Mouse (Mus musculus) liver, embryonic 14.5 days (tissue): ENCODE measurements at regions not wholly inside any gene's neighbourhood (a gene's known extent, or its start where the extent isn't known, plus 50 kb on each side); places are given as distances from the start of the nearest gene placed in this dataset.

ENCODE experiments used
- ATAC-seq: fragments of 200-750 bp; cut with Nextera tagmentation; 2 replicates; pipeline ENCODE4 v1.8.0; 2017; ENCODE audit warnings: moderate number of reproducible peaks, mild to moderate bottlenecking, moderate library complexity; ENCODE audit not compliant: insufficient read depth
- DNase-seq, 3 experiments: peaks; one replicate each; pipeline ENCODE4 v3.0.0-alpha.2; 2012 to 2013; ENCODE audit warnings: low read depth in 3 of 3, low spot score in 3 of 3
- H3K27ac ChIP-seq: fragments of 300-500 bp; sonication (generic); 2 replicates; pipeline ENCODE4 v1.5.1; 2014; ENCODE audit warnings: moderate library complexity, mild to moderate bottlenecking, control low read depth, inconsistent platforms
- H3K27me3 ChIP-seq: fragments of 300-500 bp; sonication (generic); 2 replicates; pipeline ENCODE4 v1.6.1; 2014; ENCODE audit warnings: mild to moderate bottlenecking, low read length, moderate library complexity; ENCODE audit not compliant: control insufficient read depth, insufficient read depth
- H3K36me3 ChIP-seq: fragments of 300-500 bp; sonication (generic); replicated peaks from 2 replicates; pipeline ENCODE4 v1.6.1; 2014; ENCODE audit warnings: low read depth; ENCODE audit not compliant: control insufficient read depth, insufficient read depth
- H3K4me1 ChIP-seq, 2 experiments: fragments of 200-500 bp in 1 of 2; fragments of 300-500 bp in 1 of 2; sonication (generic) in 1 of 2; replicated peaks; 2 replicates each; pipeline ENCODE4 v1.6.1; 2012 to 2014; ENCODE audit warnings: antibody characterized with exemption in 1 of 2, inconsistent platforms in 1 of 2, low read length in 1 of 2; ENCODE audit not compliant: control insufficient read depth in 2 of 2, insufficient read depth in 2 of 2
- H3K4me2 ChIP-seq: fragments of 300-500 bp; sonication (generic); 2 replicates; pipeline ENCODE4 v1.6.1; 2014; ENCODE audit warnings: low read depth, mild to moderate bottlenecking, control low read depth, moderate library complexity
- H3K4me3 ChIP-seq, 2 experiments: fragments of 200-500 bp in 1 of 2; fragments of 300-500 bp in 1 of 2; sonication (generic) in 1 of 2; 2 replicates each; pipeline ENCODE4 v1.5.1; 2012 to 2014; ENCODE audit warnings: low read depth in 2 of 2, low read length in 2 of 2, mild to moderate bottlenecking in 2 of 2, control low read depth in 1 of 2, inconsistent platforms in 1 of 2, moderate library complexity in 1 of 2; ENCODE audit not compliant: insufficient read depth in 1 of 2
- H3K9ac ChIP-seq: fragments of 300-500 bp; sonication (generic); replicated peaks from 2 replicates; pipeline ENCODE4 v1.6.1; 2014; ENCODE audit warnings: mild to moderate bottlenecking, control low read depth, moderate library complexity
- H3K9me3 ChIP-seq: fragments of 300-500 bp; sonication (generic); 2 replicates; pipeline ENCODE4 v1.6.1; 2016; ENCODE audit warnings: low read length, mixed read lengths; ENCODE audit not compliant: control insufficient read depth
- CTCF ChIP-seq: IDR thresholded peaks from 2 replicates; pipeline ENCODE4 v1.5.1; 2016; ENCODE audit warnings: antibody characterized with exemption, low read depth, control low read depth
- EP300 ChIP-seq: IDR thresholded peaks from 2 replicates; pipeline ENCODE4 v1.6.1; 2016; ENCODE audit warnings: antibody characterized with exemption, low read depth
- WGBS: fragments of 180-500 bp; shearing (Covaris S2); extraction: QIAGEN DNeasy Blood & Tissue Kit; methylation state at CpG from one replicate; pipeline ENCODE4 v1.1.7; 2014; ENCODE audit not compliant: insufficient replicate concordance; 5-methylcytosine and 5-hydroxymethylcytosine counted together

GRCm38 (mm10) chr15:68440636-68441035, 1939.9 kb upstream of the Lrrc6 start:
- ATAC-seq = no peak
- WGBS = 50% methylated on average over 9 of the region's 9 CpGs
- H3K27ac ChIP-seq = no peak overlapping the region
- DNase-seq = no peak
- H3K4me1 ChIP-seq = no peaks in the 10 kb centered on the region
- H3K36me3 ChIP-seq = no peaks in the 10 kb centered on the region
- no peak for TF ChIP-seq EP300
- no peak for TF ChIP-seq CTCF
- no peak overlapping the region for H3K9ac ChIP-seq
- no peaks in the 10 kb centered on the region for H3K9me3 ChIP-seq
- H3K27me3 ChIP-seq = no peaks in the 10 kb centered on the region
- no peak overlapping the region for H3K4me2 ChIP-seq
- H3K4me3 ChIP-seq = no peak overlapping the region

- Histone ChIP-seq H3K4me3 (no peak overlapping the region), H3K27me3 (no peaks in the 10 kb centered on the region), H3K9ac (no peak overlapping the region), H3K4me2 (no peak overlapping the region), H3K36me3 (no peaks in the 10 kb centered on the region), H3K27ac (no peak overlapping the region), H3K9me3 (no peaks in the 10 kb centered on the region), H3K4me1 (no peaks in the 10 kb centered on the region)
- TF ChIP-seq CTCF = no peak
- ATAC-seq = no peak
- DNase-seq = no peak
- WGBS = 18% methylated on average over 3 of the region's 3 CpGs
These were observed 1935.3 kb upstream of the Lrrc6 start for GRCm38 (mm10) chr15:68435961-68436360.

DNA sequence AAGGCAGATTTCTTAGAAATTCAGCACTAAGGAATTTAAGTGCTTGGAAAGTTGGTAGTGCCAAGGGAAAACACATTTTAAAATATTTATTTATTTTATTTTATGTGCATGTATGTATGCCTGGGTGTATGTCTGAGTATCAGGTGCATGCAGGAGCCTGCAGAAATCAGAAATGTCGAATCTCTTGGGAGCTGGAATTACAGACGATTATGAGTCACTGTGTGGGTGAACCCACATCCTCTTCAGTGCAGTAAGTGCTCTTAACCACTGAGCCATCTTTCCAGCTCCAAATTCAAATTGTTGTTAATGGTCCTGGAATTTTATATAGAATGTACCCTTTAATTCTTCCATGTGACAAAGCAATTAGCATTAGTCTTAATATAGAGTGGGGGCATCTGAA, 1930.5 kb upstream of the Lrrc6 start:
- Histone ChIP-seq H3K4me1 (no peaks in the 10 kb centered on the region), H3K36me3 (no peaks in the 10 kb centered on the region), H3K4me2 (no peak overlapping the region), H3K9ac (no peak overlapping the region), H3K27me3 (no peaks in the 10 kb centered on the region), H3K9me3 (no peaks in the 10 kb centered on the region), H3K27ac (no peak overlapping the region), H3K4me3 (no peak overlapping the region)
- ATAC-seq (no peak), DNase-seq (no peak)
- 42% methylated on average over 2 of the region's 2 CpGs for WGBS
- TF ChIP-seq EP300 (no peak), CTCF (no peak)

- Histone ChIP-seq H3K27me3 (no peaks in the 10 kb centered on the region), H3K4me3 (no peak overlapping the region), H3K36me3 (no peaks in the 10 kb centered on the region), H3K4me1 (no peaks in the 10 kb centered on the region), H3K9me3 (no peaks in the 10 kb centered on the region), H3K9ac (no peak overlapping the region), H3K27ac (no peak overlapping the region), H3K4me2 (no peak overlapping the region)
- 43% methylated on average over 4 of the region's 4 CpGs for WGBS
- TF ChIP-seq EP300 (no peak), CTCF (no peak)
- ATAC-seq (no peak), DNase-seq (no peak)
These were observed 1929.8 kb upstream of the Lrrc6 start for GRCm38 (mm10) chr15:68430486-68430885.

- no peak overlapping the region for H3K4me3 ChIP-seq
- no peaks in the 10 kb centered on the region for H3K4me1 ChIP-seq
- H3K27ac ChIP-seq = no peak overlapping the region
- DNase-seq = no peak
- peak; percentile 45; the same call in 1 of the 2 replicates for TF ChIP-seq CTCF
- TF ChIP-seq EP300 = no peak
- H3K9ac ChIP-seq = no peak overlapping the region
- no peaks in the 10 kb centered on the region for H3K9me3 ChIP-seq
- no peak overlapping the region for H3K4me2 ChIP-seq
- H3K36me3 ChIP-seq = no peaks in the 10 kb centered on the region
- no peaks in the 10 kb centered on the region for H3K27me3 ChIP-seq
- 15% methylated on average over 6 of the region's 6 CpGs for whole genome bisulfite sequencing
- no peak for ATAC-seq
These were observed 1927.9 kb upstream of the Lrrc6 start for GRCm38 (mm10) chr15:68428444-68429228.
